Mouse (Mus musculus) megakaryocyte, embryonic 14.5 days (primary cell): ENCODE measurements at regions not wholly inside any gene's neighbourhood (a gene's known extent, or its start where the extent isn't known, plus 50 kb on each side); places are given as distances from the start of the nearest gene placed in this dataset.

Experiments
- FLI1 ChIP-seq: IDR thresholded peaks from 2 replicates; pipeline ENCODE4 v1.6.1; 2012; ENCODE audit warnings: low read length, inconsistent platforms, mixed read lengths
- GATA1 ChIP-seq: IDR thresholded peaks from 3 replicates; pipeline ENCODE4 v1.6.1; 2012; ENCODE audit warnings: mixed read lengths, low read length, inconsistent platforms, borderline replicate concordance

GRCm38 (mm10) chr13:101216897-101217480, 383.8 kb upstream of the Slc30a5 start:
- TF ChIP-seq GATA1 = no peak
- no peak for TF ChIP-seq FLI1
